Mouse (Mus musculus) ES-E14 (cell line): ENCODE results near the gene Rbfox3. TPM values are rescaled to one million over a fixed set of nuclear protein-coding genes. Genes with fewer than 3 reads are reported as not detected.

ENCODE experiments used
- DNase-seq: peaks from one replicate; pipeline ENCODE4 v3.0.0-alpha.2; 2013; ENCODE audit warnings: low read depth, low spot score
- H3K27ac ChIP-seq: 2 replicates; pipeline ENCODE4 v1.5.1; 2012; ENCODE audit warnings: low read depth, mild to moderate bottlenecking, low read length, moderate library complexity, mixed read lengths; ENCODE audit not compliant: poor library complexity, insufficient read depth, severe bottlenecking
- H3K36me3 ChIP-seq: 2 replicates; pipeline ENCODE4 v1.6.1; 2012; ENCODE audit warnings: mild to moderate bottlenecking, low read length, moderate library complexity, mixed read lengths; ENCODE audit not compliant: control insufficient read depth, poor library complexity, insufficient read depth, severe bottlenecking
- H3K4me1 ChIP-seq, 2 experiments: fragments of 150-350 bp in 1 of 2; sonication (generic) in 1 of 2; 2 replicates each; pipeline ENCODE4 v1.6.1; 2012; ENCODE audit warnings: low read length in 2 of 2, mild to moderate bottlenecking in 1 of 2, mixed read lengths in 1 of 2; ENCODE audit not compliant: control insufficient read depth in 2 of 2, insufficient read depth in 2 of 2, poor library complexity in 1 of 2
- H3K4me3 ChIP-seq, 2 experiments: fragments of 150-350 bp in 1 of 2; sonication (generic) in 1 of 2; 2 replicates each; pipeline ENCODE4 v1.5.1; 2012; ENCODE audit warnings: low read length in 2 of 2, low read depth in 1 of 2, mild to moderate bottlenecking in 1 of 2, mixed read lengths in 1 of 2; ENCODE audit not compliant: insufficient read depth in 1 of 2, poor library complexity in 1 of 2, severe bottlenecking in 1 of 2
- H3K9ac ChIP-seq: 2 replicates; pipeline ENCODE4 v1.6.1; 2012; ENCODE audit warnings: low read depth, mild to moderate bottlenecking, low read length, mixed read lengths; ENCODE audit not compliant: poor library complexity, insufficient read depth, severe bottlenecking
- H3K9me3 ChIP-seq: fragments of 150-350 bp; sonication (generic); 2 replicates; pipeline ENCODE4 v1.6.1; 2012; ENCODE audit warnings: low read depth, mild to moderate bottlenecking, low read length; ENCODE audit not compliant: control insufficient read depth, insufficient read depth
- CHD2 ChIP-seq: IDR thresholded peaks from 2 replicates; pipeline ENCODE4 v1.6.1; 2014; ENCODE audit warnings: mild to moderate bottlenecking, low read depth, low read length, inconsistent platforms
- HCFC1 ChIP-seq: IDR thresholded peaks from 2 replicates; pipeline ENCODE4 v1.6.1; 2012; ENCODE audit warnings: low read length, inconsistent platforms, borderline replicate concordance; ENCODE audit not compliant: insufficient read depth
- MAFK ChIP-seq: IDR thresholded peaks from 2 replicates; pipeline ENCODE4 v1.6.1; 2014; ENCODE audit warnings: mild to moderate bottlenecking, low read depth, low read length, inconsistent platforms; ENCODE audit not compliant: insufficient read depth
- ZC3H11A ChIP-seq: IDR thresholded peaks from 2 replicates; pipeline ENCODE4 v1.6.1; 2012; ENCODE audit warnings: low read depth, mild to moderate bottlenecking, inconsistent platforms, low read length, borderline replicate concordance
- ZNF384 ChIP-seq: IDR thresholded peaks from 2 replicates; pipeline ENCODE4 v1.6.1; 2012; ENCODE audit warnings: low read depth, low read length, inconsistent platforms
- in situ Hi-C, 2 experiments: fragments of 600-800 bp; cut with MboI; formaldehyde crosslinking; loops; one replicate each; pipeline ENCODE4 v1.15.1; 2025; ENCODE audit warnings: low sequenced_read_pairs in 2 of 2, inconsistent platforms in 1 of 2; ENCODE audit not compliant: unreplicated experiment in 2 of 2
- total RNA-seq: library from RNA; depleted of rRNA; stranded (reverse); fragments of 300-350 nt; gene quantifications from 2 replicates; pipeline ENCODE4 v1.2.3, GENCODE M21; 2012

Gene Rbfox3
- total RNA-seq, 1 experiment = 0.45 TPM

GRCm38 (mm10) chr11:118502990-118503389 is 408.4 kb downstream of the Rbfox3 start:
- Histone ChIP-seq H3K4me1 (peaks cover 1 to 11% of the 10 kb centered on the region in 2 experiments; a peak in 1 of 4 replicates), H3K9ac (0 out of 2 replicates have a peak overlapping the region, but pooled peaks have one; percentile 38)
- in situ Hi-C loops = no loop called here

GRCm38 (mm10) chr11:118496066-118496689 is 415.2 kb downstream of the Rbfox3 start:
- DNase-seq = no peak
- TF ChIP-seq ZNF384 (no peak), HCFC1 (no peak), MAFK (no peak), ZC3H11A (no peak), CHD2 (no peak)
- Histone ChIP-seq H3K9ac (no peak overlapping the region), H3K27ac (no peak overlapping the region), H3K36me3 (no peaks in the 10 kb centered on the region), H3K4me3 (no peak overlapping the region), H3K4me1 (no peaks in the 10 kb centered on the region; a peak in 1 of 4 replicates), H3K9me3 (no peaks in the 10 kb centered on the region)
- in situ Hi-C loops = no loop called here

More at GRCm38 (mm10) chr11:118502990-118503389, 408.4 kb downstream of the Rbfox3 start:
- TF ChIP-seq CHD2 = no peak
- DNase-seq = no peak
- H3K9me3 ChIP-seq = no peaks in the 10 kb centered on the region
- no peak overlapping the region for H3K27ac ChIP-seq
- H3K36me3 ChIP-seq = no peaks in the 10 kb centered on the region
- H3K4me3 ChIP-seq = peak overlapping the region; percentile 45 to 52; a peak in 2 of 4 replicates

DNA sequence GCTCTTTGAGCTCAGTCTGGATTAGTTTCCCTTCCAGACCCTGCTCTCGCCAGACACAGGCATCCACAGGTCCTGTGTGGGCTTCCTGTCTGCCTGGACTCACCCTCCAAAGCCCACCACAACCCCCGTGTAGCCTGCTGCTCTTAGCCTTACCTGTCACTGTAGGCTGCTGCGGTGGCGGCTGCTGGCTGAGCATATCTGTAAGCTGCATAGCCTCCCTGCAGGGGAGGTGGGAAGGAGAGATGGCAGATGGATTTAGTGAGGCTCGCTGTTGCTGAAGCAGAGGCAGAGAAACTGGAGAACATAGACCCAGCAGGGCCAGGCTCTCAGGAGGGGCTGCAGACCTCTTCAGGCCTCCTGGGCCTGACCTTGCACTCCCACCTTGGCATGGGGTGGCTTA is 416.3 kb downstream of the Rbfox3 start:
- Histone ChIP-seq H3K9me3 (no peaks in the 10 kb centered on the region), H3K4me1 (no peaks in the 10 kb centered on the region; a peak in 1 of 4 replicates), H3K27ac (no peak overlapping the region), H3K4me3 (no peak overlapping the region), H3K9ac (no peak overlapping the region), H3K36me3 (no peaks in the 10 kb centered on the region)
- TF ChIP-seq HCFC1 (no peak), ZC3H11A (no peak), MAFK (no peak), CHD2 (no peak), ZNF384 (no peak)
- in situ Hi-C loops = no loop called here
- no peak for DNase-seq

DNA sequence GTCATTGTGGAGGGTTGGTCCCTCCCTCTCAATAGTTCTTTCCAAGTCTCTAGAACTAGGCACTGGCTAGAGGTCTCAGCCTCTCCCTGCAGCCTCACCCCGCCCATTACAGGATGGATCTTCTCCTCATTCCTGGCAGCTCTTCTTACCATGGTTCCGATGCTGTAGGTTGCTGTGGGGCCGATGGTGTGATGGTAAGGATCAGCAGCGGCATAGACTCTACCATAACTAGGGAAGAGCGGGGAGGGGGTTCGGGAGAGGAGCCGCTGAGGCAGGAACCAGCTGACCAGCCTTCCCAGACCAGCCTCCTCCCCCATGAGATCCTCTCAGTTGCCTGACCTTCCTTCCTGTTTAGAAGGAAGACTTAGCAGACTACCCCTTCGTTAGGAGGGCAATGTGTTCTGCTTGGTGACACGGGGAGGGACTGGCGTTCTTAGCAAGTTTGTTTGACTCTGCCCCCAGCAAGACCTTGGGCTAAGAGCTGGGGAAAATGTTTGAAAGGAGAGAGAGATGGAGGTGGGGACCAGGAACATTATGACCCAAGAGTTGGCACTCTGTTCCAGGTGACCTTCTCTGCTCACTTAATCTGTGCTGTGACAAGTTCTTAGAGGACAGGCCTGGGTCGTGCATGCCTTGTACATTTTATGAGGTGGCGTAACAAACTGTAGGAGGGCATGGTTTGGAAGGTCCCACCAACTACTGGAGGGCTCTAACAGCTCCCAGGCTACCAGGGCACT is 417.2 kb downstream of the Rbfox3 start:
- Histone ChIP-seq H3K4me1 (no peaks in the 10 kb centered on the region; a peak in 1 of 4 replicates), H3K36me3 (no peaks in the 10 kb centered on the region), H3K4me3 (no peak overlapping the region), H3K9me3 (no peaks in the 10 kb centered on the region), H3K9ac (no peak overlapping the region), H3K27ac (no peak overlapping the region)
- in situ Hi-C loops = no loop called here
- no peak for DNase-seq
- TF ChIP-seq ZC3H11A (no peak), MAFK (no peak), ZNF384 (no peak), CHD2 (no peak), HCFC1 (no peak)

DNA sequence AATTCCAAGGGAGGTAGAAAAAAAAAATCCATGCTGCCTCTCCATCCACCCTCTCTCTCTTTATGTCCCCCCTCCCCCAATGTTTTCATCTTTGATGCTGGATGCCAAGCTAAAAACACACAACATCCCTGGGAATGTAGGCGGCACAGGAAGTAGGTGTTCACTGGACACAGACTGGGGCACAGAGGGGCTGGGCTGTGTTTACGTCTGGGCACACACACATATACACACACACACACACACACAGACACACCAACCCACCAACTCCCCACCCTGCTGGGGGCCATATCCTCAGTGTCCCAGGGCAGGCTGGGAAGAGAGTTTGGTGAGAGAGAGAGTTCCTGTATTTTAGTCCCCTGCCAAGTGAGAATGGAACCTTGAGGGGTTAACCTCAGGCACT is 417.9 kb downstream of the Rbfox3 start:
- Histone ChIP-seq H3K36me3 (no peaks in the 10 kb centered on the region), H3K9me3 (no peaks in the 10 kb centered on the region), H3K9ac (no peak overlapping the region), H3K4me3 (no peak overlapping the region), H3K27ac (no peak overlapping the region), H3K4me1 (no peaks in the 10 kb centered on the region; a peak in 1 of 4 replicates)
- in situ Hi-C loops = no loop called here
- TF ChIP-seq HCFC1 (no peak), CHD2 (no peak), MAFK (no peak), ZC3H11A (no peak), ZNF384 (no peak)
- no peak for DNase-seq
